Mouse (Mus musculus): ENCODE data around the gene Nr1h4. TPM values are rescaled to one million over a fixed set of nuclear protein-coding genes. Genes with fewer than 3 reads are reported as not detected.

Nr1h4 gene
- polyA plus RNA-seq (2015; fragmentation: Nextera tagmentation; extraction: Ambion mirVana) = 117 and 139 TPM in 2 replicates

- Histone ChIP-seq H3K9ac (ENCODE audit: low read depth, low read length) (peak within 1 kb of the TSS; percentile 45; the same call in 1 of the 2 replicates), H3K4me3 (ENCODE audit: low read depth, low read length) (peak within 1 kb of the TSS; percentile 28)
Measured at GRCm38 (mm10) chr10:89532929-89533727, at the start of gene Nr1h4. Gene Nr1h4 (minus strand): TSS chr10:89533585.

DNA sequence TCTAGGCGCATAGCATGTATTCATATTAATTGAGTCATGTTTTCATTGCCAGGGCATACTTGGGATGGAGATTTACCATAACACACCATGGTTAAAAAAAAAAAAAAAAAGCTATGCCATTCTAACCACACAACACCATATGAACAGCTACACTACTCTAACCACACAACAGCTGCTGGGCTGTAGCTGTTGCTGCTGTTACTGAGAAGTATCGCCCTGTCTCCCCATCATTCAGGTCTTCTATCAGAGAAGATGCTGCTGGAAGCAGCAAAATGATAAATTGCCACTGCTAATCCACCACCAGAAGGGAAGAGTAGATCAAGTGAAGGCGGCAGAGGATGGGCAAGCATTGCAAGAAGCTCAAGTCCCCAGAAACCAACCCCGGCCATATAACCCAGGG, 45.4 kb upstream of the Nr1h4 start:
- Histone ChIP-seq H3K4me1 (replicated peaks; ENCODE audit: control insufficient read depth, insufficient read depth, low read length) (no peaks in the 10 kb centered on the region), H3K36me3 (ENCODE audit: control insufficient read depth, insufficient read depth) (no peaks in the 10 kb centered on the region), H3K9me3 (ENCODE audit: control insufficient read depth) (no peaks in the 10 kb centered on the region), H3K4me3 (ENCODE audit: low read depth, low read length) (no peak overlapping the region), H3K9ac (ENCODE audit: low read depth, low read length) (no peak overlapping the region), H3K4me2 (replicated peaks; ENCODE audit: low read depth) (no peak overlapping the region), H3K27me3 (replicated peaks; ENCODE audit: control insufficient read depth, insufficient read depth, low read length) (no peaks in the 10 kb centered on the region), H3K27ac (ENCODE audit: low read depth, low read length) (no peak overlapping the region)
- 91% methylated on average over 4 of the region's 4 CpGs for WGBS
- ATAC-seq = no peak
- TF ChIP-seq CTCF (IDR thresholded peaks at IDR 0.05; ENCODE audit: low read depth) = no peak

More at GRCm38 (mm10) chr10:89532929-89533727, at the start of gene Nr1h4:
- no peaks in the 10 kb centered on the region for H3K36me3 ChIP-seq (ENCODE audit: control insufficient read depth, insufficient read depth)
- H3K4me2 ChIP-seq (replicated peaks; ENCODE audit: low read depth) = peak within 1 kb of the TSS; percentile 59
- no peaks in the 10 kb centered on the region for H3K9me3 ChIP-seq (ENCODE audit: control insufficient read depth)
- ATAC-seq = peak; percentile 81
- H3K4me1 ChIP-seq (replicated peaks; ENCODE audit: control insufficient read depth, insufficient read depth, low read length) = peaks cover 11% of the 10 kb centered on the region
- no peaks in the 10 kb centered on the region for H3K27me3 ChIP-seq (replicated peaks; ENCODE audit: control insufficient read depth, insufficient read depth, low read length)
- 23% methylated on average over 17 of the region's 17 CpGs for whole genome bisulfite sequencing
- peak within 1 kb of the TSS; percentile 73 for H3K27ac ChIP-seq (ENCODE audit: low read depth, low read length)
- TF ChIP-seq CTCF (IDR thresholded peaks at IDR 0.05; ENCODE audit: low read depth) = peak; percentile 40

DNA sequence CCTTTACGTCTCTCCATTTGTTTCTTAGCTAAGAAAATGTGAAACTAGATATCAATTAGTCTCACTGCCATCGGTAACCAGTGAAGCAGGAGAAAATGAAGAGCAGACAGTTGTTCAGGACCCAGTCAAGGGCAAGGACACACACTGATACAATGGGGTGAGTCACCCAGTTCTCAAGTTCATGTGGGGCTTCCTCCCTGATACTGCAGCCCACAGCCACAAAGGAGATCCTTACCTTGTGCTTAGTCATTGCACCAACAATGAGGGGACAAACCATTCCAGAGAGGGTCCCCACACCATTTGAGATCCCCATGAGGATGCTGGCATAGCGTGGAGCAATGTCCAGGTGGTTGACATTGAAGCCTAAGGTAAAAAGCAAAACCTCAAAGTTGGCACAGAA, 44.3 kb upstream of the Nr1h4 start:
- Histone ChIP-seq H3K9ac (ENCODE audit: low read depth, low read length) (no peak overlapping the region), H3K27ac (ENCODE audit: low read depth, low read length) (no peak overlapping the region), H3K36me3 (ENCODE audit: control insufficient read depth, insufficient read depth) (no peaks in the 10 kb centered on the region), H3K4me2 (replicated peaks; ENCODE audit: low read depth) (no peak overlapping the region), H3K4me3 (ENCODE audit: low read depth, low read length) (no peak overlapping the region), H3K9me3 (ENCODE audit: control insufficient read depth) (no peaks in the 10 kb centered on the region), H3K4me1 (replicated peaks; ENCODE audit: control insufficient read depth, insufficient read depth, low read length) (peaks cover 4% of the 10 kb centered on the region; the same call in 1 of the 2 replicates), H3K27me3 (replicated peaks; ENCODE audit: control insufficient read depth, insufficient read depth, low read length) (no peaks in the 10 kb centered on the region)
- no peak for ATAC-seq
- no peak for TF ChIP-seq CTCF (IDR thresholded peaks at IDR 0.05; ENCODE audit: low read depth)
- 67% methylated on average over 3 of the region's 3 CpGs for WGBS

GRCm38 (mm10) chr10:89573421-89573820, 40.0 kb upstream of the Nr1h4 start:
- Histone ChIP-seq H3K4me3 (ENCODE audit: low read depth, low read length) (no peak overlapping the region), H3K4me2 (replicated peaks; ENCODE audit: low read depth) (peak overlapping the region; percentile 44), H3K36me3 (ENCODE audit: control insufficient read depth, insufficient read depth) (no peaks in the 10 kb centered on the region), H3K9me3 (ENCODE audit: control insufficient read depth) (no peaks in the 10 kb centered on the region), H3K9ac (ENCODE audit: low read depth, low read length) (no peak overlapping the region), H3K27ac (ENCODE audit: low read depth, low read length) (no peak overlapping the region), H3K27me3 (replicated peaks; ENCODE audit: control insufficient read depth, insufficient read depth, low read length) (no peaks in the 10 kb centered on the region), H3K4me1 (replicated peaks; ENCODE audit: control insufficient read depth, insufficient read depth, low read length) (peaks cover 4% of the 10 kb centered on the region; the same call in 1 of the 2 replicates)
- TF ChIP-seq CTCF (IDR thresholded peaks at IDR 0.05; ENCODE audit: low read depth) = no peak
- no peak for ATAC-seq
- 28% methylated on average over 3 of the region's 3 CpGs for WGBS

DNA sequence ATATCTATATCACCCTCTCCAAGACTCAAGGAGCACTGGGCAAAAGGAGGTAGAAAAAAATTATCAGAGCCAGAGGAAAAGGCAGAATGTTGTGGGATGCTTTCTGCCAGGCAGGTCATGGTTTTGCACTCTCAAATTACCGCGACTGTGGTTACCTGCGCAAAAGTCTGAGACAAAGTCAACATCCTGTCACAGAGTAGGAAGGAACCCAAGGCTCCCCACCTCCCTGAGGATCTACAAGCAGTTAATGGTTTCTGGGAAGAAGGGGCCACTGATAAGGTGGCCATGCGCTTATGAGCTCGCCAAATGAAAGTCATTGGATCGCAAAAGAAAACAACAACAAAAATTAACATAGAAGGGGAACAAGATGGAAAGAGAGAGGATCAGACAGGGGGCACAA, 39.6 kb upstream of the Nr1h4 start:
- H3K4me1 ChIP-seq (replicated peaks; ENCODE audit: control insufficient read depth, insufficient read depth, low read length) = peaks cover 4% of the 10 kb centered on the region; the same call in 1 of the 2 replicates
- WGBS = 47% methylated on average over 6 of the region's 6 CpGs
- ATAC-seq = no peak

GRCm38 (mm10) chr10:89567391-89567790, 34.0 kb upstream of the Nr1h4 start:
- H3K9ac ChIP-seq (ENCODE audit: low read depth, low read length) = no peak overlapping the region
- H3K4me3 ChIP-seq (ENCODE audit: low read depth, low read length) = no peak overlapping the region
- no peak overlapping the region for H3K27ac ChIP-seq (ENCODE audit: low read depth, low read length)
- no peaks in the 10 kb centered on the region for H3K36me3 ChIP-seq (ENCODE audit: control insufficient read depth, insufficient read depth)
- no peaks in the 10 kb centered on the region for H3K27me3 ChIP-seq (replicated peaks; ENCODE audit: control insufficient read depth, insufficient read depth, low read length)
- H3K4me1 ChIP-seq (replicated peaks; ENCODE audit: control insufficient read depth, insufficient read depth, low read length) = no peaks in the 10 kb centered on the region; the same call in 1 of the 2 replicates
- peak; percentile 78 for ATAC-seq
- 72% methylated on average over 2 of the region's 2 CpGs for WGBS
- H3K4me2 ChIP-seq (replicated peaks; ENCODE audit: low read depth) = no peak overlapping the region
- no peak for TF ChIP-seq CTCF (IDR thresholded peaks at IDR 0.05; ENCODE audit: low read depth)
- H3K9me3 ChIP-seq (ENCODE audit: control insufficient read depth) = no peaks in the 10 kb centered on the region

More for the DNA sequence above, 39.6 kb upstream of the Nr1h4 start:
- no peaks in the 10 kb centered on the region for H3K27me3 ChIP-seq (replicated peaks; ENCODE audit: control insufficient read depth, insufficient read depth, low read length)
- peak overlapping the region; percentile 44 for H3K4me2 ChIP-seq (replicated peaks; ENCODE audit: low read depth)
- H3K9me3 ChIP-seq (ENCODE audit: control insufficient read depth) = no peaks in the 10 kb centered on the region
- no peak for TF ChIP-seq CTCF (IDR thresholded peaks at IDR 0.05; ENCODE audit: low read depth)
- no peaks in the 10 kb centered on the region for H3K36me3 ChIP-seq (ENCODE audit: control insufficient read depth, insufficient read depth)
- no peak overlapping the region for H3K4me3 ChIP-seq (ENCODE audit: low read depth, low read length)
- H3K27ac ChIP-seq (ENCODE audit: low read depth, low read length) = no peak overlapping the region
- H3K9ac ChIP-seq (ENCODE audit: low read depth, low read length) = no peak overlapping the region

Data from intestine, postnatal 0 days (tissue).